ENCODE assay signal across 19 mouse cellular contexts in genomic region chr7:58618048-58618447, GRCm38 (mm10).
"Had no signal": no experiment of that assay in that cellular context is flagged by ENCODE, and none has a peak within 500 bp of the region (broad histone marks: within the 10 kb centered on the region; RNA-seq: fewer than 3 reads in every experiment).

No protein-coding gene starts in this region.

- H3K9me3 ChIP-seq: kidney, embryonic 15.5 days; limb, embryonic 12.5 days; liver, embryonic 13.5 days; lung, embryonic 15.5 days; megakaryocyte, embryonic 14.5 days; midbrain, embryonic 13.5 days; neural tube, embryonic 13.5 days had no signal

- H3K36me3 ChIP-seq: kidney, embryonic 15.5 days; limb, embryonic 12.5 days; liver, embryonic 13.5 days; lung, embryonic 15.5 days; midbrain, embryonic 13.5 days; neural tube, embryonic 13.5 days had no signal

- H3K27ac ChIP-seq: kidney, embryonic 15.5 days; limb, embryonic 12.5 days; liver, embryonic 13.5 days; lung, embryonic 15.5 days; macrophage; midbrain, embryonic 13.5 days; neural tube, embryonic 13.5 days had no signal

- H3K27me3 ChIP-seq: kidney, embryonic 15.5 days; limb, embryonic 12.5 days; liver, embryonic 13.5 days; lung, embryonic 15.5 days; megakaryocyte, embryonic 14.5 days; midbrain, embryonic 13.5 days; neural tube, embryonic 13.5 days had no signal

- H3K4me3 ChIP-seq: kidney, embryonic 15.5 days; limb, embryonic 12.5 days; liver, embryonic 13.5 days; lung, embryonic 15.5 days; megakaryocyte, embryonic 14.5 days; midbrain, embryonic 13.5 days; myocyte; neural tube, embryonic 13.5 days had no signal

- DNase-seq: kidney, postnatal 25 days; layer of hippocampus, postnatal 36 days; liver; liver, embryonic 13.5 days; liver, postnatal 0 days; lung, postnatal 14 days; retina, postnatal 1 day; right cerebral cortex, postnatal 4 days; spleen, adult 18-20 months; thymus, adult 18-20 months; thymus, postnatal 14 days had no signal

- ATAC-seq: liver, postnatal 0 days; midbrain, embryonic 13.5 days had no signal

- H3K4me1 ChIP-seq: kidney, embryonic 15.5 days; limb, embryonic 12.5 days; liver, embryonic 13.5 days; lung, embryonic 15.5 days; megakaryocyte, embryonic 14.5 days; midbrain, embryonic 13.5 days; neural tube, embryonic 13.5 days had no signal
